Mouse (Mus musculus): ENCODE measurements around the gene Mrpl48. TPM values are rescaled to one million over a fixed set of nuclear protein-coding genes. Genes with fewer than 3 reads are reported as not detected.

Gene Mrpl48
- total and polyA plus RNA-seq, 3 experiments: 39.5 to 67.3 TPM; not detected in 1

GRCm38 (mm10) chr7:100593349-100593748 lies 14.8 kb downstream of the Mrpl48 start:
- no peak for TF ChIP-seq USF1 (IDR thresholded peaks at IDR 0.05; ENCODE audit: low read depth, low read length)
- no peak; the same call in 1 of the 2 replicates for TF ChIP-seq ETS1 (IDR thresholded peaks at IDR 0.05; ENCODE audit: low read depth, low read length)
- TF ChIP-seq ZNF384 (IDR thresholded peaks at IDR 0.05; ENCODE audit: low read depth, low read length): no peak
- no peak for TF ChIP-seq MEF2A (IDR thresholded peaks at IDR 0.05; ENCODE audit: extremely low read depth, insufficient replicate concordance, low read depth, low read length, poor library complexity, severe bottlenecking)
- no peak for TF ChIP-seq RCOR1 (IDR thresholded peaks at IDR 0.05; ENCODE audit: low read depth, low read length)
- TF ChIP-seq TBP (IDR thresholded peaks at IDR 0.05; ENCODE audit: low read depth, low read length): peak; percentile 99
- TF ChIP-seq ELF1 (IDR thresholded peaks at IDR 0.05; ENCODE audit: low read depth, low read length): peak; percentile 41; the same call in 1 of the 2 replicates
- TF ChIP-seq POLR2AphosphoS2 (IDR thresholded peaks at IDR 0.05; ENCODE audit: low read length): no peak
- TF ChIP-seq MAX (IDR thresholded peaks at IDR 0.05; ENCODE audit: low read length): no peak
- TF ChIP-seq RAD21 (IDR thresholded peaks at IDR 0.05; ENCODE audit: low read depth, low read length): no peak
- no peak for TF ChIP-seq MXI1 (IDR thresholded peaks at IDR 0.05; ENCODE audit: low read depth, low read length)
- no peak for TF ChIP-seq USF2 (IDR thresholded peaks at IDR 0.05; ENCODE audit: borderline replicate concordance in 1 of 2, insufficient read depth in 1 of 2, low read depth in 1 of 2, low read length in 2 of 2)
- TF ChIP-seq NELFE (IDR thresholded peaks at IDR 0.05; ENCODE audit: low read depth, low read length): no peak
- TF ChIP-seq ZC3H11A (IDR thresholded peaks at IDR 0.05; ENCODE audit: low read depth, low read length): no peak
- no peak for TF ChIP-seq HCFC1 (IDR thresholded peaks at IDR 0.05; ENCODE audit: low read depth, low read length)
- TF ChIP-seq CHD1 (IDR thresholded peaks at IDR 0.05; ENCODE audit: low read depth, low read length): no peak
- no peak for TF ChIP-seq MYB (IDR thresholded peaks at IDR 0.05; ENCODE audit: low read depth, low read length)
- TF ChIP-seq NRF1 (IDR thresholded peaks at IDR 0.05; ENCODE audit: insufficient read depth, low read depth, low read length, poor library complexity, severe bottlenecking): no peak
- TF ChIP-seq MAFK (IDR thresholded peaks at IDR 0.05; ENCODE audit: borderline replicate concordance, low read depth, low read length): peak; percentile 88
- TF ChIP-seq GATA1 (IDR thresholded peaks at IDR 0.05; ENCODE audit: low read depth, low read length): no peak
- TF ChIP-seq MYC (IDR thresholded peaks at IDR 0.05; ENCODE audit: low read depth, low read length): no peak
- no peak for TF ChIP-seq MAZ (IDR thresholded peaks at IDR 0.05; ENCODE audit: low read depth, low read length)
- no peak for TF ChIP-seq ZKSCAN1 (IDR thresholded peaks at IDR 0.05; ENCODE audit: low read depth, low read length)

More at GRCm38 (mm10) chr7:100593349-100593748, 14.8 kb downstream of the Mrpl48 start:
- Histone ChIP-seq H3K9ac (ENCODE audit: control insufficient read depth, low read depth, low read length, poor library complexity, severe bottlenecking) (peak overlapping the region; percentile 3; the same call in 1 of the 2 replicates), H3K27me3 (ENCODE audit: control insufficient read depth in 1 of 2, insufficient read depth in 2 of 2, low read length in 2 of 2) (no peaks in the 10 kb centered on the region), H3K27ac (ENCODE audit: control insufficient read depth, low read depth, low read length) (no peak overlapping the region), H3K9me3 (replicated peaks; ENCODE audit: insufficient read depth, low read length) (no peaks in the 10 kb centered on the region), H3K4me1 (ENCODE audit: control insufficient read depth in 1 of 2, insufficient read depth in 2 of 2, low read length in 2 of 2) (peaks cover 2 to 8% of the 10 kb centered on the region in 2 experiments; a peak in 3 of 4 replicates), H3K4me3 (ENCODE audit: control insufficient read depth in 1 of 2, insufficient read depth in 1 of 2, low read depth in 2 of 2, low read length in 2 of 2) (no peak overlapping the region), H3K36me3 (ENCODE audit: control insufficient read depth in 1 of 2, insufficient read depth in 2 of 2, low read length in 2 of 2) (peaks cover 0 to 17% of the 10 kb centered on the region in 2 experiments; a peak in 2 of 4 replicates), H3K79me2 (ENCODE audit: control insufficient read depth, insufficient read depth, low read length, poor library complexity) (peaks cover 1% of the 10 kb centered on the region; the same call in 1 of the 2 replicates)
- DNase-seq (ENCODE audit: low read depth, low spot score): peak; percentile 83
